Mouse (Mus musculus) ES-E14 (cell line): ENCODE results near the gene Pou3f3. TPM values are rescaled to one million over a fixed set of nuclear protein-coding genes. Genes with fewer than 3 reads are reported as not detected.

Experiments used
- DNase-seq: peaks from one replicate; pipeline ENCODE4 v3.0.0-alpha.2; 2013; ENCODE audit warnings: low read depth, low spot score
- H3K27ac ChIP-seq: 2 replicates; pipeline ENCODE4 v1.5.1; 2012; ENCODE audit warnings: low read depth, mild to moderate bottlenecking, low read length, moderate library complexity, mixed read lengths; ENCODE audit not compliant: poor library complexity, insufficient read depth, severe bottlenecking
- H3K36me3 ChIP-seq: 2 replicates; pipeline ENCODE4 v1.6.1; 2012; ENCODE audit warnings: mild to moderate bottlenecking, low read length, moderate library complexity, mixed read lengths; ENCODE audit not compliant: control insufficient read depth, poor library complexity, insufficient read depth, severe bottlenecking
- H3K4me1 ChIP-seq, 2 experiments: fragments of 150-350 bp in 1 of 2; sonication (generic) in 1 of 2; 2 replicates each; pipeline ENCODE4 v1.6.1; 2012; ENCODE audit warnings: low read length in 2 of 2, mild to moderate bottlenecking in 1 of 2, mixed read lengths in 1 of 2; ENCODE audit not compliant: control insufficient read depth in 2 of 2, insufficient read depth in 2 of 2, poor library complexity in 1 of 2
- H3K4me3 ChIP-seq, 2 experiments: fragments of 150-350 bp in 1 of 2; sonication (generic) in 1 of 2; 2 replicates each; pipeline ENCODE4 v1.5.1; 2012; ENCODE audit warnings: low read length in 2 of 2, low read depth in 1 of 2, mild to moderate bottlenecking in 1 of 2, mixed read lengths in 1 of 2; ENCODE audit not compliant: insufficient read depth in 1 of 2, poor library complexity in 1 of 2, severe bottlenecking in 1 of 2
- H3K9ac ChIP-seq: 2 replicates; pipeline ENCODE4 v1.6.1; 2012; ENCODE audit warnings: low read depth, mild to moderate bottlenecking, low read length, mixed read lengths; ENCODE audit not compliant: poor library complexity, insufficient read depth, severe bottlenecking
- H3K9me3 ChIP-seq: fragments of 150-350 bp; sonication (generic); 2 replicates; pipeline ENCODE4 v1.6.1; 2012; ENCODE audit warnings: low read depth, mild to moderate bottlenecking, low read length; ENCODE audit not compliant: control insufficient read depth, insufficient read depth
- CHD2 ChIP-seq: IDR thresholded peaks from 2 replicates; pipeline ENCODE4 v1.6.1; 2014; ENCODE audit warnings: mild to moderate bottlenecking, low read depth, low read length, inconsistent platforms
- HCFC1 ChIP-seq: IDR thresholded peaks from 2 replicates; pipeline ENCODE4 v1.6.1; 2012; ENCODE audit warnings: low read length, inconsistent platforms, borderline replicate concordance; ENCODE audit not compliant: insufficient read depth
- MAFK ChIP-seq: IDR thresholded peaks from 2 replicates; pipeline ENCODE4 v1.6.1; 2014; ENCODE audit warnings: mild to moderate bottlenecking, low read depth, low read length, inconsistent platforms; ENCODE audit not compliant: insufficient read depth
- ZC3H11A ChIP-seq: IDR thresholded peaks from 2 replicates; pipeline ENCODE4 v1.6.1; 2012; ENCODE audit warnings: low read depth, mild to moderate bottlenecking, inconsistent platforms, low read length, borderline replicate concordance
- ZNF384 ChIP-seq: IDR thresholded peaks from 2 replicates; pipeline ENCODE4 v1.6.1; 2012; ENCODE audit warnings: low read depth, low read length, inconsistent platforms
- in situ Hi-C, 2 experiments: fragments of 600-800 bp; cut with MboI; formaldehyde crosslinking; loops; one replicate each; pipeline ENCODE4 v1.15.1; 2025; ENCODE audit warnings: low sequenced_read_pairs in 2 of 2, inconsistent platforms in 1 of 2; ENCODE audit not compliant: unreplicated experiment in 2 of 2
- total RNA-seq: library from RNA; depleted of rRNA; stranded (reverse); fragments of 300-350 nt; gene quantifications from 2 replicates; pipeline ENCODE4 v1.2.3, GENCODE M21; 2012; rRNA removed

The Pou3f3 gene
- total RNA-seq, 1 experiment: 0.31 TPM

DNA sequence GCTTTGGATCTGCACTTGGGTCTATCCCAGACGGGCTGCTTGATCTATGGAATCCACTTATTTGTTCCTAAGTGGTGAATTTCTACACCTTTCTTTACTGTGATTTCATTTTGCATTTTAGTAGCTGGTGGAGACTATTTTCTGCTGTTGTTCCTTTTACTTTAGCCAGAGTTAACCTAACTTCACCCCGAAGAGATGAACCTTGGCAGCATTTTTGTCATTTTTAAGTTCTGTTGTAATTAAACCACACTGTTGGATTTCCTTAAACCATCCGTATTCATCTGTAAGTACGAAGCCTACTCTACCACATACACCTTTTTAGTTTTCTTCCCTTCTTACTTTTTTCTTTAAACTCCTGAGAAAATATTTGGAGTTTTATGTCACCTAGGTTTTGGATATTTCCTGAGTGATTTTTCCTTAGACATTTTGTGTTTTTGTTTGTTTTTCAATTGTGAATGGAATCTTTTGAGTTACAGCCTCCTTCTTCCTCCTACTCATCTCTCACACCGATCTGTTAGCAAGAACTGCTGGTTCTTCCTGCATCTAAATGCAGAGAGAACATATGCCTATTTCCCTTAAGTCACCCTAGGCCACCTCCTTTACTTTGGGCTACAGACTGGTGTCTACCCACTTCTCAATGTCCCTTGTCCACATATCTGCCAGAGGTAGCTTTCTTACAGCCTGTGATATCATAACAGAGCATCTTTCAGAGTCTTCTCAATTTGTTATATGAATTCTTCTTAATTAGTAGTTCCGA, 54.1 kb downstream of the Pou3f3 start:
- Histone ChIP-seq H3K27ac (no peak overlapping the region), H3K9ac (no peak overlapping the region), H3K36me3 (no peaks in the 10 kb centered on the region), H3K4me3 (no peak overlapping the region), H3K9me3 (no peaks in the 10 kb centered on the region), H3K4me1 (no peaks in the 10 kb centered on the region)
- no peak for DNase-seq
- no peak for TF ChIP-seq CHD2
- TF ChIP-seq ZNF384: no peak
- TF ChIP-seq MAFK: no peak
- TF ChIP-seq ZC3H11A: no peak
- no peak for TF ChIP-seq HCFC1
- in situ Hi-C loops: no loop called here

Other genes with a start within 250 kb of the Pou3f3 start
- gene Mrps9, start 155.5 kb downstream of the Pou3f3 start, total RNA-seq: 80.5 and 81.9 TPM in 2 replicates